Mouse (Mus musculus) 3134 (cell line): ENCODE measurements around the gene Wipf2.
"Not testable (repeated sequence)": the region's sequence is repeated elsewhere in the genome, so short reads cannot be mapped to it uniquely, and the experiment has no call there.

Experiments
- DNase-seq: peaks from one replicate; pipeline ENCODE4 v3.0.0-alpha.2; 2011; ENCODE audit warnings: low spot score; ENCODE audit not compliant: insufficient read length; ENCODE audit errors: extremely low read depth

The Wipf2 gene

DNA sequence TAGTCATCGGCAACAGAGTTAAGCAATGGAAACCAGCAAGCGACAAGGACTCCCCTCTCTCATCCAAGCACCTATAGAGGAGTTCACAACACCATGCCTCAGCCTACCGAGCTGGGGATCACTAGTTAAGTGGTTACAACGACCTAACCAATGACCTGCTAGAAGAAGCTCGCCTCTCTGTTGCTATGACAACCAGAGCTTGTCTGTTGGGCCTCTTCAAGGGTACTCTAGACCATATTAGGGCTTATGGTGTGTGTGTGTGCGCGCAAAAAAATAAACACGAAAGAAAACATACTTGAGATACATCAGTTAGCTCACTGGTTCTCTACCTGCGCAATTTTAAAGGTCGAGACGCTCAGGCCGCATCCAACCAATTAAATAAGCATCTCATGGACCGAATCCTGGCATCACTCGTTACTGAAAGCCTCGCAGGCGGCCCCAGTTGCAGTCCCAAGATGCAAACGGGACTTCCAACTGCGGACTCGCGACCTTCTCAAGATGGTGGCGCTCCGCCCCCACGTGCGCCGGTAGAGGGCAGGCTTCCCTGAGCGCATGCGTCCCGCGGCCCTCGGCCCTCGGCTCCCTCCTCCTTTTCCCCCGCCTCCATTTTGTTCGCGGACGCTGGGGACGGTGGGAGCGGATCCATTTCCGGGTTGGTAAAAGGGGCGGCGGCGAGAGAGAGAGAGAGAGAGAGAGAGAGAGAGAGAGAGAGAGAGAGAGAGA is at the start of gene Wipf2:
TSS of gene Wipf2 (plus strand) at position 611 of the 723 bp plus-strand sequence.
- peak; percentile 97 for DNase-seq

DNA sequence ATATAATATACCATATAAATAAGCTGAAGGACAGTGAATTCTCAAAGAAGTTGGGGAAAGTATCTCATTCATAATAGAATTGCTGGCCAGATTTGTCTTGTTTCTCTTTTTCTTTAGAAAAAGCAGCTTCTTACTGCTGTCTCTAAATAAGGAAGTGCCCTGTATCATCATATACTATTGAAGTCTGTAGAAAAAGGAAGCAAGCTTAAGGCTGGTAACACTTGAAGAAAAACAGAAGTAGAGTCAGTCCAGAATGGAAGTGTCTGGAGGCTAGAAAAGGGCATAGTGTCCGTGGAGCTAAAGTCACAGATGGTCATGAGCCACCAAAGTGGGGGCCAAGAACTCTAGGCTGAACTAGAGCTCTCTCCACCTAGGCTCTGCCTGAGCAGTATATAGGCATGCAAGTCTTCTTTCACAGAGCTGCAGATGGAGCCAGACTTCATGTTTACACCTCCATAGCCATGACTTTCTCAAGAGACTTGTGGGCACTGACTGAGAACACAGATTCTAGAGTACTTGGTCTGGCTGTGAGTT is 46.7 kb upstream of the Wipf2 start:
- DNase-seq = no peak

GRCm38 (mm10) chr11:98820968-98821367 is 42.5 kb upstream of the Wipf2 start:
- DNase-seq = no peak

GRCm38 (mm10) chr11:98826071-98826470 is 37.4 kb upstream of the Wipf2 start:
- DNase-seq = not testable (repeated sequence)

DNA sequence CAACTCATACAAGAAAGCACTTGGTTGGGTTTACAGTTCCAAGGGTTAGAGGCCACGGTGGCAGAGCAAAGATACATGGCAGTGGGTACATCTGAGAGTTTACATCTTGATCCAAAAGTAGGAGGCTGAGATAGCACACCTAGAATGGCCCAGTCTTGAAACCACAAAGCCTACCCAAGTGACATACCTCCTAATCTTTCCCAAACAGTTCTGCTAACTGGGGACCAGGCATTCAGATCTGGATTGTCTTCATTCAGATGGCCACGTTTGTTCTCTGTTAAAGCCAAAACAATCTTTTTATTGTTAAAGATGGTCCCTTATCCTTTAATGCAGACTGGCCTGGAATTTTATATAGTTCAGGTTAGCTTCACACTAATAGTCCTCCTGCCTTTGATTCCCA is 35.6 kb upstream of the Wipf2 start:
- DNase-seq = no peak

- DNase-seq = no peak
Observed at GRCm38 (mm10) chr11:98829091-98829775, 34.2 kb upstream of the Wipf2 start.

DNA sequence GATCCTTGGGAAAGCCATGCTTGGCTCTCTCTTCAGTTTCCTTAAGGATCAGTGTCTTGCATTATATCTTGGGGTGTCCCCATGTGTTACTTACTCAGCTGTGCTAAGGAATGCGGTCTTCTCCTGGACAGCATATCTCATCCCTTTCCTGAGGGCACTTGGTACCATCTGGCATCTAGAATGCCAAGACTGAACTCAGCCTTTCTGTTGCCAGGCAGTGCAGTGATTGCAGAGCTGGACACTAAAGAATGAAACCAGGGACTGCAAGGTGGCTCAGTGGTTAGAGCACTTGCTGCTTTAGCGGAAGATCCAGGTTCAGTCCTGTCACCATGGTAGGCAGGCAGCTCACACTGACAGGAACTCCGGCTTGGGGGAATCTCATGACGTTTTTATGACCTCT is 33.6 kb upstream of the Wipf2 start:
- DNase-seq = no peak

DNA sequence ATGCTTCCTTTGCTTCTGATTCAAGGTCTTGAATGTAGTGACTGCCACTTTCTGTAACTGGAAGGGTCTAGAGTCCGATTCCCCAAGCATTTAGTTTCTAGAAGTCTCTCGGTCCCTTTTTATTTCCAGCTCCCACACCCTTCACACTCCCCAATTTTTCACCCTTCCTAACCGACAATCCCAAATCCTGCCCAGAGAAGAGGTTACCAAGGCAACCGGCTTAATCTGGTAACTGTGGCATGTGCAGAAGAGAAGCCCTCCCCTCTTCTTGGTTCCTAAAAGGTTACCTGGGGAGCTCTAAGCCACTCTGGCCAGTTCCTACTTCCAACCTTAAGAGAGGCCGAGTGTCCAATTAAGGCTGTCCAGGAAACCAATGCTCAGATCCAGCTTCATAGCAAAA is 28.1 kb upstream of the Wipf2 start:
- DNase-seq = no peak

- no peak for DNase-seq
Observed at GRCm38 (mm10) chr11:98835725-98836124, 27.7 kb upstream of the Wipf2 start.

GRCm38 (mm10) chr11:98836128-98836527 is 27.3 kb upstream of the Wipf2 start:
- DNase-seq = no peak

DNA sequence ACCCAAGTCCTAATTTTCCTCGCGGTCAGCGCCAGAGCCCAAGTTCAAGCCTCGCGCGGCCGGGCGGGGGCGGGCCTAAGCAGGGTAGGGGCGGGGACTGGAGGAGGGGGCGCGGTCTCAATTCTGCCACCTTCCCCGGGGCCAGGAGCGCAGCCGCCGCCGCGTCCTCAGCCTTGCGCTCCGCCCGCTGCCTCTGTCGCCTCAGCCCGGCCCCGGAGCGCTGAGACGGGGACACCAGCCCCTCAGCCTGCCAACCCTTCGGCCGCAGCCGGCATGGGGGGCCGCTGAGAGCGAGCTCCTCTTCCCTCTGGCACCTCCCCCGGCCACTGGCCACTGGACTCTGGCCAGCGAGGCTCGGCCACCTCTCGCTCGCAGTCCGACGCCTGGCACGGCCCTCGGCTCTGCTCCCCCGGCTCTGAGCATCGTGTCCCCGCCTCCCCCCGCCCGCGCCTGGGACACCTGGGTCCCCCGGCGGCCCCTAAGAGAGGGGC is 26.7 kb upstream of the Wipf2 start, which contains the start of gene Rapgefl1:
TSS of gene Rapgefl1 (plus strand) at position 135 of the 491 bp plus-strand sequence.
- peak; percentile 89 for DNase-seq

DNA sequence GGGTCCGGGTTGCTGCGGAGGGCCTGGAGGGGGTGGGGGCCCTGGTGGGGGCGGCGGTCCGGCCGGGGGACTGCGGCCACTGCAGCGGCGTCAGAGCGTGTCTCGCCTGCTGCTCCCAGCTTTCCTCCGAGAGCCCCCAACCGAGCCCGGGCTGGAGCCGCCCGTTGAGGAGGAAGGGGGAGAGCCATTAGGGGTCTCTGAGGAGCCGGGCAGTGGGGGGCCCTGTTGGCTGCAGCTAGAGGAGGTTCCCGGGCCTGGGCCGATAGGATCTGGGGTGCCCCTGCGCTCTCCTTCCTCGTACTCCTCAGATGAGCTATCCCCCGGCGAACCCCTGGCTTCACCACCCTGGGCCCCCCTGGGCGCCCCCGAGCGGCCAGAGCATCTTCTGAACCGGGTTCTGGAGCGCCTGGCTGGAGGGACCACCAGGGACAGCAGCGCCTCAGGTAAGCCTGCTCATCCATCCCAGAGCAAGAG is 26.2 kb upstream of the Wipf2 start:
- no peak for DNase-seq

GRCm38 (mm10) chr11:98837917-98838316 is 25.5 kb upstream of the Wipf2 start:
- DNase-seq = no peak

- no peak for DNase-seq
Observed at GRCm38 (mm10) chr11:98838512-98838911, 24.9 kb upstream of the Wipf2 start.

- DNase-seq = no peak
Observed at GRCm38 (mm10) chr11:98839402-98839801, 24.0 kb upstream of the Wipf2 start.

GRCm38 (mm10) chr11:98839897-98840296 is 23.5 kb upstream of the Wipf2 start:
- DNase-seq = no peak

- DNase-seq = no peak
Observed at GRCm38 (mm10) chr11:98846016-98846415, 17.4 kb upstream of the Wipf2 start.

GRCm38 (mm10) chr11:98846865-98847604 is 16.4 kb upstream of the Wipf2 start:
- no peak for DNase-seq

DNA sequence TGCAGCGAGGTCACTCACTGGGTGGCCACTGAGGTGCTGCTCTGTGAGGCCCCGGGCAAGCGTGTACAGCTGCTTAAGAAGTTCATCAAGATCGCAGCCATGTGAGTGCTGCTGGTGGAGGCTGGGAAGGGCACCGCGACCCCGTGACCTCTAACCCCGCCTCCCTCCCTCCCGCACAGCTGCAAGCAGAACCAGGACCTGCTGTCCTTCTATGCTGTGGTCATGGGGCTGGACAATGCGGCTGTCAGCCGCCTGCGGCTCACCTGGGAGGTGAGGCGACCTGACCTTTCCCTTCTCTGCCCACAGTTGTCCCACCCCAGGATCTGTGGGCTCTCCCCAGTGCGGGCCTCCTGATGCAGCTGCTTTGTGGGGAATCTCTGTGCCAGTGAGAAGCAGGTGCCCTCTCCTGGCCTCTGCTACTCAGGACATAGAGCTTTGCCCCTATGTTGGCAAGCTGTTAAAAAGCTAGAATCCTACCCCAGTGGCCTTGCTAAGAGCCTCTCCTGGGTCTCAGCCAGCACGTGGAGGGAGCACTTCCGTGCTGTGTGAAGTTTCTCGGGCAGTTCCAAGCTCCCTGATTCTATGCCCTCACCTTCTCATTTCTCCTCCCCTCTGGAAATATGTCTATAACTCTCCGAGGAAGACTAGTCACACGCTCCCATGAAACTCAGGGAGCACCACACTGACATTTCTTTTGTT is 14.1 kb upstream of the Wipf2 start:
- DNase-seq = peak; percentile 26
